Mouse (Mus musculus) bone marrow, adult 2 months (tissue): Measurements from ENCODE around the gene Rad54l2.

Experiments
- CTCF ChIP-seq: fragments of 200-500 bp; IDR thresholded peaks from 2 replicates; pipeline ENCODE4 v1.5.1; 2011; ENCODE audit warnings: low read length, control low read depth; ENCODE audit not compliant: control insufficient read depth, insufficient read depth
- POLR2A ChIP-seq: fragments of 200-500 bp; IDR thresholded peaks from 2 replicates; pipeline ENCODE4 v1.6.1; 2011; ENCODE audit warnings: low read depth, mild to moderate bottlenecking, control low read depth, low read length, borderline replicate concordance; ENCODE audit not compliant: control insufficient read depth

GRCm38 (mm10) chr9:106776116-106776515, 12.9 kb downstream of the Rad54l2 start:
- TF ChIP-seq CTCF (no peak), POLR2A (no peak)
